Mouse (Mus musculus): Measurements from ENCODE around the gene Zfp775. TPM values are rescaled to one million over a fixed set of nuclear protein-coding genes. Genes with fewer than 3 reads are reported as not detected.

Gene Zfp775
- 15.8 and 17.2 TPM in 2 replicates for polyA plus RNA-seq (2015; fragmentation: Nextera tagmentation; extraction: Ambion mirVana)

GRCm38 (mm10) chr6:48601271-48602079 lies at the start of gene Zfp775:
TSS of gene Zfp775 (plus strand) at chr6:48602063.
- peak within 1 kb of the TSS; percentile 83 for H3K4me3 ChIP-seq (replicated peaks; ENCODE audit: low read length)
- H3K4me2 ChIP-seq (ENCODE audit: low read length) = peak within 1 kb of the TSS; percentile 67
- H3K4me1 ChIP-seq (replicated peaks; ENCODE audit: control insufficient read depth, insufficient read depth, low read length) = peaks cover 17% of the 10 kb centered on the region
- ATAC-seq = peak; percentile 99
- H3K9me3 ChIP-seq (ENCODE audit: control insufficient read depth, low read length) = peaks cover 16% of the 10 kb centered on the region
- peaks cover 19% of the 10 kb centered on the region for H3K36me3 ChIP-seq (ENCODE audit: control insufficient read depth, insufficient read depth)
- H3K27ac ChIP-seq (ENCODE audit: low read length) = peak within 1 kb of the TSS; percentile 88
- no peaks in the 10 kb centered on the region for H3K27me3 ChIP-seq (replicated peaks; ENCODE audit: control insufficient read depth, insufficient read depth, low read length)
- 4% methylated on average over 42 of the region's 42 CpGs for WGBS
- H3K9ac ChIP-seq (replicated peaks; ENCODE audit: low read depth, low read length) = peak within 1 kb of the TSS; percentile 88

- no peak for ATAC-seq
- Histone ChIP-seq H3K36me3 (ENCODE audit: control insufficient read depth, insufficient read depth) (no peaks in the 10 kb centered on the region; the same call in 1 of the 2 replicates), H3K9ac (replicated peaks; ENCODE audit: low read depth, low read length) (no peak overlapping the region), H3K27me3 (replicated peaks; ENCODE audit: control insufficient read depth, insufficient read depth, low read length) (no peaks in the 10 kb centered on the region), H3K9me3 (ENCODE audit: control insufficient read depth, low read length) (no peaks in the 10 kb centered on the region), H3K4me1 (replicated peaks; ENCODE audit: control insufficient read depth, insufficient read depth, low read length) (peaks cover 12% of the 10 kb centered on the region), H3K27ac (ENCODE audit: low read length) (no peak overlapping the region), H3K4me3 (replicated peaks; ENCODE audit: low read length) (no peak overlapping the region), H3K4me2 (ENCODE audit: low read length) (no peak overlapping the region)
- 70% methylated on average over 4 of the region's 4 CpGs for WGBS
Observed at GRCm38 (mm10) chr6:48552918-48553317, 48.9 kb upstream of the Zfp775 start.

GRCm38 (mm10) chr6:48553819-48554218 lies 48.0 kb upstream of the Zfp775 start:
- Histone ChIP-seq H3K9me3 (ENCODE audit: control insufficient read depth, low read length) (no peaks in the 10 kb centered on the region), H3K4me2 (ENCODE audit: low read length) (peak overlapping the region; percentile 77), H3K4me1 (replicated peaks; ENCODE audit: control insufficient read depth, insufficient read depth, low read length) (peaks cover 12% of the 10 kb centered on the region), H3K4me3 (replicated peaks; ENCODE audit: low read length) (peak overlapping the region; percentile 63), H3K9ac (replicated peaks; ENCODE audit: low read depth, low read length) (peak overlapping the region; percentile 81), H3K36me3 (ENCODE audit: control insufficient read depth, insufficient read depth) (no peaks in the 10 kb centered on the region; the same call in 1 of the 2 replicates), H3K27me3 (replicated peaks; ENCODE audit: control insufficient read depth, insufficient read depth, low read length) (no peaks in the 10 kb centered on the region), H3K27ac (ENCODE audit: low read length) (peak overlapping the region; percentile 99)
- ATAC-seq = no peak
- WGBS = 75% methylated on average over 4 of the region's 4 CpGs

- H3K4me2 ChIP-seq (ENCODE audit: low read length) = peak within 1 kb of the TSS; percentile 77
- WGBS = under 1% methylated on average over 39 of the region's 39 CpGs
- peak; percentile 92 for ATAC-seq
- peak within 1 kb of the TSS; percentile 99 for H3K27ac ChIP-seq (ENCODE audit: low read length)
- no peaks in the 10 kb centered on the region for H3K27me3 ChIP-seq (replicated peaks; ENCODE audit: control insufficient read depth, insufficient read depth, low read length)
- no peaks in the 10 kb centered on the region for H3K9me3 ChIP-seq (ENCODE audit: control insufficient read depth, low read length)
- peak within 1 kb of the TSS; percentile 63 for H3K4me3 ChIP-seq (replicated peaks; ENCODE audit: low read length)
- H3K36me3 ChIP-seq (ENCODE audit: control insufficient read depth, insufficient read depth) = no peaks in the 10 kb centered on the region; the same call in 1 of the 2 replicates
- H3K4me1 ChIP-seq (replicated peaks; ENCODE audit: control insufficient read depth, insufficient read depth, low read length) = peaks cover 12% of the 10 kb centered on the region
- H3K9ac ChIP-seq (replicated peaks; ENCODE audit: low read depth, low read length) = peak within 1 kb of the TSS; percentile 81
Observed at GRCm38 (mm10) chr6:48554280-48555103, 47.4 kb upstream of the Zfp775 start, which contains the start of gene Lrrc61. TSS of gene Lrrc61 (plus strand) at chr6:48554796.

GRCm38 (mm10) chr6:48555104-48555890 lies 46.6 kb upstream of the Zfp775 start:
- Histone ChIP-seq H3K4me1 (replicated peaks; ENCODE audit: control insufficient read depth, insufficient read depth, low read length) (peaks cover 12% of the 10 kb centered on the region), H3K4me2 (ENCODE audit: low read length) (peak overlapping the region; percentile 77), H3K27me3 (replicated peaks; ENCODE audit: control insufficient read depth, insufficient read depth, low read length) (no peaks in the 10 kb centered on the region), H3K36me3 (ENCODE audit: control insufficient read depth, insufficient read depth) (peaks cover under 1% of the 10 kb centered on the region; the same call in 1 of the 2 replicates), H3K27ac (ENCODE audit: low read length) (peak overlapping the region; percentile 99), H3K4me3 (replicated peaks; ENCODE audit: low read length) (peak overlapping the region; percentile 63), H3K9ac (replicated peaks; ENCODE audit: low read depth, low read length) (peak overlapping the region; percentile 81), H3K9me3 (ENCODE audit: control insufficient read depth, low read length) (no peaks in the 10 kb centered on the region)
- 23% methylated on average over 13 of the region's 14 CpGs for WGBS
- ATAC-seq = peak; percentile 91

- WGBS = 94% methylated on average over 3 of the region's 3 CpGs
- H3K36me3 ChIP-seq (ENCODE audit: control insufficient read depth, insufficient read depth) = peaks cover 2% of the 10 kb centered on the region; the same call in 1 of the 2 replicates
- H3K4me1 ChIP-seq (replicated peaks; ENCODE audit: control insufficient read depth, insufficient read depth, low read length) = peaks cover 12% of the 10 kb centered on the region
- no peak for ATAC-seq
- H3K27ac ChIP-seq (ENCODE audit: low read length) = no peak overlapping the region
- H3K9me3 ChIP-seq (ENCODE audit: control insufficient read depth, low read length) = no peaks in the 10 kb centered on the region
- H3K4me3 ChIP-seq (replicated peaks; ENCODE audit: low read length) = no peak overlapping the region
- H3K4me2 ChIP-seq (ENCODE audit: low read length) = peak overlapping the region; percentile 77
- no peaks in the 10 kb centered on the region for H3K27me3 ChIP-seq (replicated peaks; ENCODE audit: control insufficient read depth, insufficient read depth, low read length)
- no peak overlapping the region for H3K9ac ChIP-seq (replicated peaks; ENCODE audit: low read depth, low read length)
Observed at GRCm38 (mm10) chr6:48555956-48556355, 45.9 kb upstream of the Zfp775 start.

GRCm38 (mm10) chr6:48565693-48566310 lies 36.1 kb upstream of the Zfp775 start:
- H3K27me3 ChIP-seq (replicated peaks; ENCODE audit: control insufficient read depth, insufficient read depth, low read length) = no peaks in the 10 kb centered on the region
- ATAC-seq = no peak
- H3K4me2 ChIP-seq (ENCODE audit: low read length) = no peak overlapping the region
- no peaks in the 10 kb centered on the region for H3K36me3 ChIP-seq (ENCODE audit: control insufficient read depth, insufficient read depth)
- H3K4me1 ChIP-seq (replicated peaks; ENCODE audit: control insufficient read depth, insufficient read depth, low read length) = peaks cover 5% of the 10 kb centered on the region
- H3K9me3 ChIP-seq (ENCODE audit: control insufficient read depth, low read length) = no peaks in the 10 kb centered on the region
- no peak overlapping the region for H3K9ac ChIP-seq (replicated peaks; ENCODE audit: low read depth, low read length)
- H3K4me3 ChIP-seq (replicated peaks; ENCODE audit: low read length) = no peak overlapping the region
- WGBS = 97% methylated on average over 4 of the region's 4 CpGs
- H3K27ac ChIP-seq (ENCODE audit: low read length) = no peak overlapping the region

- Histone ChIP-seq H3K4me1 (replicated peaks; ENCODE audit: control insufficient read depth, insufficient read depth, low read length) (peaks cover 5% of the 10 kb centered on the region), H3K4me2 (ENCODE audit: low read length) (no peak overlapping the region), H3K9ac (replicated peaks; ENCODE audit: low read depth, low read length) (no peak overlapping the region), H3K27ac (ENCODE audit: low read length) (no peak overlapping the region), H3K36me3 (ENCODE audit: control insufficient read depth, insufficient read depth) (no peaks in the 10 kb centered on the region), H3K27me3 (replicated peaks; ENCODE audit: control insufficient read depth, insufficient read depth, low read length) (no peaks in the 10 kb centered on the region), H3K4me3 (replicated peaks; ENCODE audit: low read length) (no peak overlapping the region), H3K9me3 (ENCODE audit: control insufficient read depth, low read length) (no peaks in the 10 kb centered on the region)
- 26% methylated on average over 5 of the region's 5 CpGs for WGBS
- ATAC-seq = no peak; the same call in 1 of the 2 replicates
Observed at GRCm38 (mm10) chr6:48566312-48566711, 35.6 kb upstream of the Zfp775 start.
